ENCODE assay signal across 11 mouse cellular contexts in genomic region chr12:85959822-85960501, GRCm38 (mm10).
A peak's percentile ranks its signal among the peaks of the same experiment; 100 is the strongest.
DNase-seq lines count a peak whose midpoint lies in the region; ATAC-seq lines count a peak whose summit lies in the region.
"Had no signal": no experiment of that assay in that cellular context is flagged by ENCODE, and none has a peak within 500 bp of the region (broad histone marks: within the 10 kb centered on the region; RNA-seq: fewer than 3 reads in every experiment).

No protein-coding gene starts in this region.

- 0 out of 2 replicates have a peak overlapping the region, but pooled peaks have one; percentile 25 for H3K27ac ChIP-seq in heart, embryonic 12.5 days (ENCODE audit: poor library complexity, severe bottlenecking)
- peak overlapping the region; percentile 26 for H3K27ac ChIP-seq in kidney, embryonic 16.5 days (ENCODE audit: low read length)
- H3K27ac ChIP-seq: hindbrain, postnatal 0 days had no signal

- no peaks in the 10 kb centered on the region for H3K27me3 ChIP-seq in heart, embryonic 12.5 days (replicated peaks)
- no peaks in the 10 kb centered on the region for H3K27me3 ChIP-seq in kidney, embryonic 16.5 days (ENCODE audit: insufficient read depth, low read length)

- peaks cover 40% of the 10 kb centered on the region for H3K4me1 ChIP-seq in heart, embryonic 12.5 days (replicated peaks)
- H3K4me1 ChIP-seq in kidney, embryonic 16.5 days (ENCODE audit: insufficient read depth, low read length): peaks cover 39% of the 10 kb centered on the region

- no peak overlapping the region for H3K9ac ChIP-seq in heart, embryonic 12.5 days
- peak overlapping the region; percentile 35; the same call in 1 of the 2 replicates for H3K9ac ChIP-seq in kidney, embryonic 16.5 days (replicated peaks; ENCODE audit: low read length)

- no peak overlapping the region for H3K4me3 ChIP-seq in heart, embryonic 12.5 days
- H3K4me3 ChIP-seq in kidney, embryonic 16.5 days (ENCODE audit: low read length): no peak overlapping the region
- H3K4me3 ChIP-seq: erythroblast, embryonic 14.5 days had no signal

- no peak for ATAC-seq in heart, embryonic 12.5 days (ENCODE audit: insufficient number of reproducible peaks, low FRiP score)
- peak; percentile 53; the same call in 1 of the 2 replicates for ATAC-seq in kidney, embryonic 16.5 days (ENCODE audit: low FRiP score, low TSS enrichment)
- ATAC-seq: hindbrain, postnatal 0 days had no signal

- no peak overlapping the region for H3K4me2 ChIP-seq in heart, embryonic 12.5 days
- H3K4me2 ChIP-seq in kidney, embryonic 16.5 days (replicated peaks; ENCODE audit: low read depth, low read length): no peak overlapping the region

- no peak for DNase-seq in heart, postnatal 4 days
- DNase-seq in 416B (ENCODE audit: low read depth) (peak; percentile 37), MN1 (ENCODE audit: low spot score) (no peak)
- peak; percentile 71 for DNase-seq in brain, adult 2 months (ENCODE audit: low read depth, low spot score)
- DNase-seq in thymus, postnatal 4 days: no peak
- DNase-seq in cerebellum, postnatal 10 days: no peak
- DNase-seq: right cerebral cortex, postnatal 4 days had no signal

- H3K9me3 ChIP-seq in heart, embryonic 12.5 days (replicated peaks): no peaks in the 10 kb centered on the region
- H3K9me3 ChIP-seq in kidney, embryonic 16.5 days (ENCODE audit: low read length): no peaks in the 10 kb centered on the region

- WGBS in heart, embryonic 12.5 days: 61% methylated on average over 10 of the region's 10 CpGs
- 21% methylated on average over 10 of the region's 10 CpGs for WGBS in kidney, embryonic 16.5 days

- peaks cover 5% of the 10 kb centered on the region for H3K36me3 ChIP-seq in heart, embryonic 12.5 days
- H3K36me3 ChIP-seq in kidney, embryonic 16.5 days (ENCODE audit: insufficient read depth, low read length): no peaks in the 10 kb centered on the region

Comparison
In these comparisons a context has a peak if more than half of its experiments do, and no peak if none do; other contexts are left out.
1. DNase-seq: peak in 416B (single experiment) and brain, adult 2 months (single experiment); none in heart, postnatal 4 days (single experiment), thymus, postnatal 4 days (single experiment), MN1 (single experiment) and cerebellum, postnatal 10 days (0 of 2).